Mouse (Mus musculus) testis, adult 10 weeks (tissue): ENCODE data around the gene Gm4216. TPM values are rescaled to one million over a fixed set of nuclear protein-coding genes. Genes with fewer than 3 reads are reported as not detected.

Experiments used
- polyA plus RNA-seq: library from polyadenylated mRNA; stranded (reverse); fragments of 350-450 nt; fragmentation: Illumina TruSeq; extraction: RNeasy Lipid Tissue Mini Kit (QIAGEN cat#74804); gene quantifications from one replicate; pipeline ENCODE4 v1.2.3, GENCODE M21; 2014; ENCODE audit warnings: low read depth, low replicate concordance

The Gm4216 gene
- polyA plus RNA-seq: not detected

GRCm38 (mm10) chr7:23019823-23020222, at the start of gene Gm4216:
TSS of gene Gm4216 (minus strand) at chr7:23019923.

GRCm38 (mm10) chr7:23067356-23067755, 47.6 kb upstream of the Gm4216 start, which contains the start of gene Gm8720:
TSS of gene Gm8720 (minus strand) at chr7:23067456.

DNA sequence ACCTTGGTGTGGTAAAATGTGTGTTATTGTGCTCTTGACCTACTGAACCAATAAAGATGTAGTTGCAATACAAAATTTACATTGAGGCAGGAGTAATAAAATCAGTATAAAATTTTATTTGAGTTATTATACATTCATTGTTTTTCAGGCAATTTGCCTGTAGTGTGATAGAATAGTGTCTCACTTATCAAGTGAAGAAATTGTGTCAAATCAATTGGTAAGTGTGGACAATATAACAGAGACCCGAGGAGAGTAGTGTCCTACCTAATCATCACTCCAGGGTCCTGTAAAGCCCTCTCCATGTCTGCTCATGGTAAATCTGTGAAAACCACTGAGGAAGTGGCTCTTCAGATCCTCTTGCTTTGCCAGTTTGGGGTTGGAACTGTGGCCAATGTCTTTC, 35.5 kb upstream of the Gm4216 start, which contains the start of gene Vmn1r163:
TSS of gene Vmn1r163 (plus strand) at position 301 of the 400 bp plus-strand sequence.

DNA sequence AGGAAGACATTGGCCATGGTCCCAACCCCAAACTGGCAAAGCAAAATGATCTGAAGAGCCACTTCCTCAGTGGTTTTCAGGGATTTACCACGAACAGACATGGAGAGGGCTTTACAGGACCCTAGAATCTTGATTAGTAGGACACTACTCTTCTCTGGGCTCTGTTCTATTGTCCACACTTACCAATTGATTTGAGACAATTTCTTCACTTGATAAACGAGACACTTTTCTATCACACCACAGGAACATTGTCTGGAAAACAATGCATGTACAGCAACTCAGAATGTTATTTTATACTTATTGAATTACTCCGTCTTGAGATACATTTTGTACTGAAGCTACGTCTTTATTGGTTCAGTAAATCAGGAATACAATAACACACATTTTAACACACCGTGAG, 35.1 kb downstream of the Gm4216 start, which contains the start of gene Gm4214:
TSS of gene Gm4214 (minus strand) at position 101 of the 400 bp plus-strand sequence.

Other genes starting within 250 kb of the Gm4216 start
- gene Vmn1r158, start 229.1 kb downstream of the Gm4216 start, polyA plus RNA-seq: not detected
- not detected for gene Vmn1r159, start 176.3 kb downstream of the Gm4216 start, polyA plus RNA-seq
- not detected for gene Vmn1r160, start 148.7 kb downstream of the Gm4216 start, polyA plus RNA-seq
- not detected for gene Gm4214, start 35.2 kb downstream of the Gm4216 start, polyA plus RNA-seq
- not detected for gene Vmn1r163, start 35.6 kb upstream of the Gm4216 start, polyA plus RNA-seq
- not detected for gene Gm8720, start 47.5 kb upstream of the Gm4216 start, polyA plus RNA-seq
- not detected for gene Gm10662, start 124.6 kb upstream of the Gm4216 start, polyA plus RNA-seq
- gene Vmn1r165, start 197.4 kb upstream of the Gm4216 start, polyA plus RNA-seq: not detected
- gene Vmn1r166, start 231.8 kb upstream of the Gm4216 start, polyA plus RNA-seq: not detected